Mouse (Mus musculus) stomach, embryonic 14.5 days (tissue): ENCODE data around the gene Slc5a5. TPM values are rescaled to one million over a fixed set of nuclear protein-coding genes. Genes with fewer than 3 reads are reported as not detected.

Experiments
- ATAC-seq: fragments of 200-750 bp; cut with Nextera tagmentation; 2 replicates; pipeline ENCODE4 v1.8.0; 2017; ENCODE audit warnings: low read depth, moderate TSS enrichment; ENCODE audit not compliant: insufficient number of reproducible peaks, insufficient read depth, low FRiP score
- H3K27ac ChIP-seq: fragments of 300-500 bp; sonication (generic); 2 replicates; pipeline ENCODE4 v1.5.1; 2014; ENCODE audit warnings: mild to moderate bottlenecking, low read length, moderate library complexity, mixed read lengths
- H3K27me3 ChIP-seq: fragments of 300-500 bp; sonication (generic); 2 replicates; pipeline ENCODE4 v1.6.1; 2014; ENCODE audit warnings: low read length, control low read depth, mixed read lengths; ENCODE audit not compliant: control insufficient read depth, insufficient read depth
- H3K36me3 ChIP-seq: fragments of 300-500 bp; sonication (generic); 2 replicates; pipeline ENCODE4 v1.6.1; 2014; ENCODE audit warnings: mild to moderate bottlenecking, control low read depth, low read length, moderate library complexity, mixed read lengths; ENCODE audit not compliant: control insufficient read depth, insufficient read depth
- H3K4me1 ChIP-seq: fragments of 300-500 bp; sonication (generic); 2 replicates; pipeline ENCODE4 v1.6.1; 2014; ENCODE audit warnings: low read length, control low read depth, mixed read lengths; ENCODE audit not compliant: control insufficient read depth, insufficient read depth
- H3K4me2 ChIP-seq: fragments of 300-500 bp; sonication (generic); replicated peaks from 2 replicates; pipeline ENCODE4 v1.6.1; 2014; ENCODE audit warnings: low read depth, low read length, control low read depth
- H3K4me3 ChIP-seq: fragments of 300-500 bp; sonication (generic); 2 replicates; pipeline ENCODE4 v1.5.1; 2014; ENCODE audit warnings: low read depth, low read length, control low read depth
- H3K9ac ChIP-seq: fragments of 300-500 bp; sonication (generic); replicated peaks from 2 replicates; pipeline ENCODE4 v1.6.1; 2014; ENCODE audit warnings: low read depth, mild to moderate bottlenecking, control low read depth, low read length, moderate library complexity, mixed read lengths
- H3K9me3 ChIP-seq: fragments of 300-500 bp; sonication (generic); 2 replicates; pipeline ENCODE4 v1.6.1; 2016; ENCODE audit warnings: low read depth, low read length, control low read depth; ENCODE audit not compliant: control insufficient read depth
- whole genome bisulfite sequencing: fragments of 180-500 bp; shearing (Covaris S2); extraction: QIAGEN DNeasy Blood & Tissue Kit; methylation state at CpG from one replicate; pipeline ENCODE4 v1.1.7; 2014; 5-methylcytosine and 5-hydroxymethylcytosine counted together
- polyA plus RNA-seq: library from polyadenylated mRNA; unstranded; fragments of >200 nt; fragmentation: Nextera tagmentation; extraction: Ambion mirVana; gene quantifications from 2 replicates; pipeline ENCODE4 v1.2.1, GENCODE M21; 2014

The Slc5a5 gene
- polyA plus RNA-seq, 1 experiment from 2014 or later = 4.2 TPM

DNA sequence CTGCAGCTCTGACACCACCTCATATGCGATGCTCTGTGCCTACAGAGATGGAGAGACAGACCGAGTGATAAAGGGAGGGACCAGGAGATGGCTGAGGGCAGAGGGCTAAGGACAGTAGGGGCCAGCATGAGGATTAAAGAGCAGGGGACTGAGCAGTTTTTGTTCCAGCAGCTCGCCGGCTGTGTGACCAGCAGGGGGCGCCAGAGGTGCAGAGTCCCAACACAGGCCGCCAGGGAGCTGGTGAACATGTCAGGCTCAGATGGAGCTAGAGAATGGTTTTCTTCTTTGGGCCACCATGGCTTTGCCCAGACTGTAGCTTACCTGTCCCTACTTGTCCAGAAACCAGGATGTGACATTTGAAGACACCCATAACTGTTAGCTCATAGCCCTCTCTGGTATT is 48.0 kb downstream of the Slc5a5 start:
- no peak for ATAC-seq

DNA sequence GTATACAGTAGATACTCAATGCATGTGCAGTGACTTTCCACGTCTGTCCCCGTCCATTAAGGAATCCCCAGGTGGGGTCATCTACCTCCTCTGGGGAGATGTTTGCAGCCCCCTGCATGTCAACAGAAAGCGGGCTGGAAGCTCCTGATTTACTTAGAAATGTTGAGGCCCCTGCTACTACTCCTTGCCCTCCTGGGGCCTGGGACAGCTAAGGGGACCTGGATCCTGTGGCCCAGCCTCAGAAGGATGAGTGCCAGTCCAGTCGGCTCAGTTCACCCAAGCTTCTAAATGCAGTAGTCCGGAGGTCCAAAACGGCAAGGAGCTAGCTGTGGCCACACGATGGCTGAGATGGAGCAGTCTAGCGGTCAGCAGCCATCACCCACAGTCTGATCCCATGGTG is 48.6 kb downstream of the Slc5a5 start:
- Histone ChIP-seq H3K36me3 (no peaks in the 10 kb centered on the region), H3K27ac (no peak overlapping the region), H3K4me1 (peaks cover 5% of the 10 kb centered on the region; the same call in 1 of the 2 replicates), H3K9ac (no peak overlapping the region), H3K27me3 (no peaks in the 10 kb centered on the region), H3K4me3 (no peak overlapping the region), H3K9me3 (no peaks in the 10 kb centered on the region), H3K4me2 (no peak overlapping the region)
- 87% methylated on average over 8 of the region's 8 CpGs for WGBS
- ATAC-seq = no peak

More for the DNA sequence above, 48.0 kb downstream of the Slc5a5 start:
- H3K4me3 ChIP-seq = no peak overlapping the region
- H3K4me1 ChIP-seq = peaks cover 5% of the 10 kb centered on the region; the same call in 1 of the 2 replicates
- 3% methylated on average over 6 of the region's 6 CpGs for WGBS
- no peak overlapping the region for H3K4me2 ChIP-seq
- H3K9me3 ChIP-seq = no peaks in the 10 kb centered on the region
- H3K9ac ChIP-seq = no peak overlapping the region
- H3K36me3 ChIP-seq = no peaks in the 10 kb centered on the region
- H3K27ac ChIP-seq = no peak overlapping the region
- H3K27me3 ChIP-seq = no peaks in the 10 kb centered on the region

DNA sequence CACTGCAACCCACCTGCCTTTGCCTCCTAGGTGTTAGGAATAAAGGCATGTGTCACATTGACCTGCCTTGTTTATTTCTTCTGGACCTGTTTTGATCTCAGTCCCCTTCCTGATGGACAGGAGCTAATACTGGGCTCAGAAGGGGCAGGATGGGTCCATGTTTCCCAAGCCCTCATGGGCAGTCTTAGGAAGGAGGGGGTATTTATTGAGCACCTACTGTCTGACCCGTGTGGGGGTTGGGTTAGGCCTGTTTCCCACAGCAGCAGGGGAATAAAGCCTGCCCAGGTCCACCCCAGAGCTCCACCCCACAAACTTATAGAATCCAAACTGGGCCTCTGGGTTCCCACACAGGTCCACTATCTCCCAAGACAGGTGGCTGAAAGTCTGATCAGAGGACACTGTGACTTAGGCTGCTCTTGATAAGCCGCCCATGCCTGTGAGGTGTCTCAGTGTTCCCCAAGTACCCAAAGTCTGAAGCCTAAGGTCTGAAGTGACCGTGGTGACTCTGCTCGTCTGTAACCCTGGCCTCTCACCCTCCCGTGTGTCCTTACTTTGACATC is 49.3 kb downstream of the Slc5a5 start:
- Histone ChIP-seq H3K9me3 (no peaks in the 10 kb centered on the region), H3K9ac (no peak overlapping the region), H3K36me3 (no peaks in the 10 kb centered on the region), H3K4me3 (no peak overlapping the region), H3K27ac (no peak overlapping the region), H3K4me1 (peaks cover 5% of the 10 kb centered on the region; the same call in 1 of the 2 replicates), H3K4me2 (no peak overlapping the region), H3K27me3 (no peaks in the 10 kb centered on the region)
- ATAC-seq = no peak
- WGBS = 82% methylated on average over 5 of the region's 5 CpGs

DNA sequence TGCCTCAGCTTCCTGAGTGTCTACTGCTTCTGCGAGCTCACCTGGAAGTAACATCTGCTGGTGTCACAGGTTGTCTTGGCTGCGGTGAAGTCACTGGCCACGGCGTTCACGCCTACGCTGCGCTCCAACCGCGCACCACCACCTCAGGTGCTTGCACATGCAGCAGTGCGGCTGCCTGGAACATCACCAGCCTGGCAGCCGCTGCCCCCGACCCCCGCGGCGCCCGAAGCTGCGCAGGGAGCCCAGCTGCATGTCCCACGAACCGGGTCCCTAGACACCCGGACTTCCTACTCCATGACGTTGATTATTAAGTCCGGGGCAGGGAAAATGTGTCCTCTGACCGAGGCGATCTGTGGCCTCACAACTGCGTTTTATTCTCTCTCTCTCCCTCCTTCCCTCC is 50.1 kb downstream of the Slc5a5 start:
- no peak overlapping the region for H3K4me2 ChIP-seq
- peaks cover 5% of the 10 kb centered on the region; the same call in 1 of the 2 replicates for H3K4me1 ChIP-seq
- no peaks in the 10 kb centered on the region for H3K36me3 ChIP-seq
- no peak overlapping the region for H3K27ac ChIP-seq
- H3K27me3 ChIP-seq = no peaks in the 10 kb centered on the region
- 65% methylated on average over 25 of the region's 25 CpGs for WGBS
- H3K9me3 ChIP-seq = no peaks in the 10 kb centered on the region
- H3K9ac ChIP-seq = no peak overlapping the region
- ATAC-seq = no peak
- H3K4me3 ChIP-seq = no peak overlapping the region

DNA sequence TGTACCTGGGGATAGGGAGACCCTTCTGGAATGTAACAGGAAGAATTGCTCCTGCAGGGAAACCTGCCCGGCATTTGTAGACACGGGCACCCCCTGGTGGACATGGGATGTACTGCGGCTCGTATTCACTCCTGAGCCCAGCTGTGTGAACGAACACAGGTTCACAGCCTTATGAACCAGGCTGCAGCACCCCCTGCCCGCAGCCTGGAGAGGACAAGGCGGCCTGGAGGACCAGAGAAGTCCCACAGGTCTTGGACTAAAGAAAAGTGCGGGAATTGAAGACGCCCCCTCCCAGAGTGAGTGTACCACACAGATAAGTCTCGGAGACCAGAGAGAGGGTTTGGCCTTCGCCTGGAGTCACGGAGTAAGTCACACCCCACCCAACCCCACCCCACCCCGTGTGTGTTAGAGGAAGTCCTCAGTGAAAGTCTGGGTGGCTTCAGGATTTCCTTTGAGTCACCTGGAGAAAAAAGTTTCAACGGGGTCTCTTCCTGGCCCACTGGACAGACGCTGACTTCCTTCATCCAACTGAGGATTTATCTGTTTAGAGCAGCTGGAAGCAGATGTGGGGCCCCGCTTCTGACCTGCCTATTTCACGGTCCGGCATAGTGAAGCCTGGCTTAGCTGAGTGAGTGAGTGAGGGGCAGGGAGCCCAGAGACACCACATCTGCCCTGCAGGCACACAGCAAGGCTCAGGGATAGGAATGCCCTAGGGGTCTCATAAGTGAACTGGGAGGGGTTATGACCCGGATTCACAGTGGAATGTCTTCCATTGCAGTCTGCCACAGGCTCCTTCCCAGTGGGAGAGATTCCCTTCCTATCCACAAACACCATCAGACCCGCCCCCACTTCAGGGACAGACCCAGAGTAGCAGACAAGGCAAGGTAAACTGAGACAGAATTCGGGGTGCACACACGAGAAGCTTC is 51.1 kb downstream of the Slc5a5 start:
- H3K4me2 ChIP-seq = peak overlapping the region; percentile 25; the same call in 1 of the 2 replicates
- H3K27me3 ChIP-seq = no peaks in the 10 kb centered on the region
- no peak for ATAC-seq
- H3K9me3 ChIP-seq = no peaks in the 10 kb centered on the region
- no peak overlapping the region for H3K9ac ChIP-seq
- H3K36me3 ChIP-seq = no peaks in the 10 kb centered on the region
- 24% methylated on average over 22 of the region's 22 CpGs for WGBS
- H3K4me1 ChIP-seq = peaks cover 5% of the 10 kb centered on the region; the same call in 1 of the 2 replicates
- no peak overlapping the region for H3K4me3 ChIP-seq
- no peak overlapping the region for H3K27ac ChIP-seq

DNA sequence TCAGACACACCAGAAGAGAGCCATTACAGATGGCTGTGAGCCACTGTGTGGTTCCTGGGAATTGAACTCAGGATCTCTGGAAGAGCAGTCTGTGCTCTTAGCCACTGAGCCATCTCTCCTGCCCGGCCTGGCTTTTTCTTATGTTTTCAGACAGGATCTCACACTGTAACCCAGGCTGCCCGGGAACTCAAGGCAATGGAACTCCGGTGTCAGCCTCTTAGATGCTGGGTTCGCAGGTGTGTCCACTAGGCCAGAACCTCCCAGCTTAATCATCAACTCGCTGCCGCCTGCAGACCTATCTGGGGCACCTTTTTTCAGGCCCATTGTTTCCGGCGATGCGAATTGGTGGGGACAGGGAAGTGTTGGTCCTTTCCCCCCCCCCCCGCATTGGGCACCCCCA is 52.0 kb downstream of the Slc5a5 start:
- Histone ChIP-seq H3K4me1 (peaks cover 5% of the 10 kb centered on the region; the same call in 1 of the 2 replicates), H3K9me3 (no peaks in the 10 kb centered on the region), H3K9ac (no peak overlapping the region), H3K36me3 (no peaks in the 10 kb centered on the region), H3K27ac (peak overlapping the region; percentile 69; the same call in 1 of the 2 replicates), H3K4me2 (0 out of 2 replicates have a peak overlapping the region, but pooled peaks have one; percentile 25), H3K4me3 (no peak overlapping the region), H3K27me3 (no peaks in the 10 kb centered on the region)
- 48% methylated on average over 10 of the region's 10 CpGs for WGBS
- no peak for ATAC-seq

DNA sequence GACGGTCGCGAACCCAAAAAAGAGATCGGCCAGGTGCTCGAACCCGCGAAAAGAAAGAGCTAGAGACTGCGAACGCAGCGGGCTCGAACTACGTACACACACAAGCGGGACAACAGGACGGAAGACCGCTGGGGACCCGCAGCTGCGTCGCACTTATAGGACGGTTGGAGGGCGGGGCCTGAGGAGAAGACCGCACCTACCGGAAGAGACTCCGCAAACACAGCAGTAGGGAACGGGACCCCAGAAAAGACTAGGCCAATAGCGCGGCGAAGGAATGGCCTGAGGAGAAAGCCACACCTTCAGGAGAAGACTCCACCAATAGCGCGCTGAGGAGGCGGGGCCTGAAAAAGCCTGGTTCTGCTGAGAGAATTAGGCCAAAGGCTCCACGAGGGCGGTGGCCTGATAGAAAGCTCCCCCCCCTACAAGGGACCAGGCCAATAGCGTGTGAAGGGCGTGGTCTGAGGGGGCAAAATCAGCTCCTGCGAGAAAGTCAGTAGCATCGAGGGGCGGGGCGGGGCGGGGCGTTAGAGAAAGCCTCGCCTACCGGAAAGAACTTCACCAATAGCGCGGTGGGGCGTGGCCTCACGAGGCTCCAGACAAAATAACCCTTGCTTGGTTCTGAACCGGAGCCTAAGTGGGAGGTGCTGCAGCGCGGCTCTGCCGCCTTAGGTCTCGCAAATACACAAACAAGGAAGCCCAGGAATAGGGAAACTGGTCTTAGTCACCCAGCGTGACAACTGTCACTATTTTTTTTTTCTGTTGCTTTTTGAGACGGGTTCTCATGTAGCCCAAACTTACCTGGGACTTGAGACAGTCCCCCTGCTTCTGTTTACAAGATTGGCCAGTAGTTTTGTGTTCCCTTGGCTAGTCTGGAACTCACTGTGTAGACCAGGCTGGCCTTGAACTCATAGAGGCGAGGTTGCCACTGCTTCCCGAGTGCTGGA is 52.9 kb downstream of the Slc5a5 start, which contains the start of gene Arrdc2:
Gene Arrdc2 (minus strand): TSS at position 313 of the 944 bp plus-strand sequence.
- ATAC-seq = peak; percentile 96
- H3K4me2 ChIP-seq = peak within 1 kb of the TSS; percentile 66
- H3K36me3 ChIP-seq = no peaks in the 10 kb centered on the region; the same call in 1 of the 2 replicates
- H3K27me3 ChIP-seq = no peaks in the 10 kb centered on the region
- H3K4me3 ChIP-seq = peak within 1 kb of the TSS; percentile 51
- WGBS = 2% methylated on average over 55 of the region's 55 CpGs
- peak within 1 kb of the TSS; percentile 88; the same call in 1 of the 2 replicates for H3K27ac ChIP-seq
- H3K9me3 ChIP-seq = no peaks in the 10 kb centered on the region
- peaks cover 5% of the 10 kb centered on the region; the same call in 1 of the 2 replicates for H3K4me1 ChIP-seq
- peak within 1 kb of the TSS; percentile 69 for H3K9ac ChIP-seq
